Mouse (Mus musculus) midbrain, embryonic 11.5 days (tissue): ENCODE measurements around the gene Pla2g3. TPM values are rescaled to one million over a fixed set of nuclear protein-coding genes. Genes with fewer than 3 reads are reported as not detected.

Experiments
- ATAC-seq: fragments of 200-750 bp; cut with Nextera tagmentation; 2 replicates; pipeline ENCODE4 v1.8.0; 2017; ENCODE audit warnings: moderate TSS enrichment, moderate library complexity; ENCODE audit not compliant: low FRiP score
- DNase-seq: peaks from one replicate; pipeline ENCODE4 v3.0.0; 2015; ENCODE audit warnings: low spot score; ENCODE audit errors: missing footprints
- H3K27ac ChIP-seq: fragments of 300-500 bp; sonication (generic); 2 replicates; pipeline ENCODE4 v1.5.1; 2014; ENCODE audit warnings: low read depth, low read length
- H3K27me3 ChIP-seq: fragments of 300-500 bp; sonication (generic); 2 replicates; pipeline ENCODE4 v1.6.1; 2014; ENCODE audit warnings: mild to moderate bottlenecking, low read length, moderate library complexity, mixed read lengths; ENCODE audit not compliant: control insufficient read depth, insufficient read depth
- H3K36me3 ChIP-seq: fragments of 300-500 bp; sonication (generic); 2 replicates; pipeline ENCODE4 v1.6.1; 2014; ENCODE audit warnings: mild to moderate bottlenecking, low read length, moderate library complexity, mixed read lengths; ENCODE audit not compliant: control insufficient read depth, insufficient read depth
- H3K4me1 ChIP-seq: fragments of 300-500 bp; sonication (generic); 2 replicates; pipeline ENCODE4 v1.6.1; 2014; ENCODE audit warnings: low read length; ENCODE audit not compliant: control insufficient read depth, insufficient read depth
- H3K4me2 ChIP-seq: fragments of 300-500 bp; sonication (generic); 2 replicates; pipeline ENCODE4 v1.6.1; 2014; ENCODE audit warnings: mild to moderate bottlenecking, moderate library complexity
- H3K4me3 ChIP-seq: fragments of 300-500 bp; sonication (generic); 2 replicates; pipeline ENCODE4 v1.5.1; 2014; ENCODE audit warnings: low read depth, low read length
- H3K9ac ChIP-seq: fragments of 300-500 bp; sonication (generic); 2 replicates; pipeline ENCODE4 v1.6.1; 2014; ENCODE audit warnings: low read length
- H3K9me3 ChIP-seq: fragments of 300-500 bp; sonication (generic); 2 replicates; pipeline ENCODE4 v1.6.1; 2016; ENCODE audit warnings: low read length; ENCODE audit not compliant: control insufficient read depth
- WGBS: fragments of 180-500 bp; shearing (Covaris S2); extraction: QIAGEN DNeasy Blood & Tissue Kit; methylation state at CpG from one replicate; pipeline ENCODE4 v1.1.7; 2014; 5-methylcytosine and 5-hydroxymethylcytosine counted together
- polyA plus RNA-seq: library from polyadenylated mRNA; unstranded; fragments of >200 nt; fragmentation: Nextera tagmentation; extraction: Ambion mirVana; gene quantifications from 2 replicates; pipeline ENCODE4 v1.2.1, GENCODE M21; 2014

Gene Pla2g3
- 0.38 and 0.54 TPM in 2 replicates for polyA plus RNA-seq

DNA sequence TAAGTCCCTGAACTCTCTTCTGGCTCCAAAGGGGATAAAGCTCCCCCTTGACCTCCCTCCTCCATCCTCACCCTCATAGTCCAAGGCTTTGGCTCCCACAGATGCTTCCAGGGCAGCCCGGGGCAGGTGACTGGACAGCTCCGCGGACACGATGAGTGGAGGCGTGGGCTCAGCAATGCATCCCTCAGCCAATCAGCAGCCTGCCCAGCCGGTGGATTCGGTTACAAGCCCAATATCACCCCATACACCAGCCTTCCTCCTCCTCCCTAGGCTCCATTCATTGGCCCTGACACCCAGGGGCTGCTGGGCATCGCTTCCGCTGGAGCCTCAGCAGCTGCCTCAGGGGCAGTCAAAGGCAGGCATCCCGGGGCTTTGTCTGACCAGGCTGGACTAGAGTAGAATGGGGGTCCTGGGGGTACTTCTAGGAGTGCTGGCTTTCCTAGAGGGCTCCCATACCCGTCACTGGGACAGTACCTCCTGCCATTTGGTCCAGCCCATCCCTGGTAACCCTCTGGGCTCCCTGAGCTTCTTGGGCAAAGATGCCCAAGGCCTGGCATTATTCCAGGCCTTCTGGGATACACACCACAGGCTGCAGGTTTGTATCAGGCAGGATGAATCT, at the start of gene Pla2g3:
TSS of gene Pla2g3 (plus strand) at position 333 of the 619 bp plus-strand sequence.
- ATAC-seq, result no peak
- H3K36me3 ChIP-seq, result no peaks in the 10 kb centered on the region
- H3K9ac ChIP-seq, result no peak within 1 kb of the TSS
- H3K9me3 ChIP-seq, result no peaks in the 10 kb centered on the region
- H3K4me3 ChIP-seq, result no peak within 1 kb of the TSS
- H3K27me3 ChIP-seq, result no peaks in the 10 kb centered on the region
- WGBS, result 26% methylated on average over 11 of the region's 11 CpGs
- no peak for DNase-seq
- H3K4me1 ChIP-seq, result no peaks in the 10 kb centered on the region
- H3K4me2 ChIP-seq, result no peak within 1 kb of the TSS
- no peak within 1 kb of the TSS for H3K27ac ChIP-seq

DNA sequence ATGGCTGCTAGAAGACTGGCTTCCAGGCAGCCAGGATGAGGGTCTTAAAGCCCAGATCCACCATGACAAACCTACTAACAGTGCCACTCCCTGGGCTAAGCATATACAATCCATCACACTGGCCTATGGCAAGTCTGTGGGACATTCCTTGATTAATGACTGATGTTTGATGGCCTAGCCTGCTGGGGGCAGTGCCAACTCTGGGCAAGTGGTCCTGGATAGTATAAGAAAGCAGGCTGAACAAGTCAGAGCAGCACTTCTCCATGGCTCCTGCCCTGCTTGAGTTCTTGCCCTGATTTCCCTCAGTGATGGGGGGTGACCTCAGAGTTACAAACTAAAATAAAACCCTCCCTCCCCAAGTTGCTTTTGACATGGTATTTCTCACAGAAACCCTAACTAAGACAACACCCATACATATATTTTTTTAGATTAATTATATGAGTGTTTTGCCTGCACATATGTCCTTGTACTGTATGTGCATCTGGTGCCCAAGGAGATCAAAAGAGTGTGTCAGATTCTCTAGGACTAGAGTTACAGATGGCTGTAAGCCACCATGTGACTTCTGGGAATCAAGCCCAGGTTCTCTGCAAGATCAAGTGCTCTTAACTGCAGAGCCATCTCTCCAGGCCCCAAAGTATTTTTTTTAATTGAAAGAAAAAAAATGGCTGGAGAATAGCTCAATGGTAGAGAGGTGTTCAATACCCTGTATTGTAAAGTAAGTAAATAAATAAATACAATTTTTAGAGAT, 46.2 kb upstream of the Pla2g3 start:
- Histone ChIP-seq H3K27me3 (no peaks in the 10 kb centered on the region), H3K9ac (no peak overlapping the region), H3K27ac (no peak overlapping the region), H3K9me3 (no peaks in the 10 kb centered on the region), H3K36me3 (no peaks in the 10 kb centered on the region), H3K4me2 (no peak overlapping the region), H3K4me3 (no peak overlapping the region), H3K4me1 (no peaks in the 10 kb centered on the region)
- ATAC-seq (no peak), DNase-seq (peak; percentile 53)

DNA sequence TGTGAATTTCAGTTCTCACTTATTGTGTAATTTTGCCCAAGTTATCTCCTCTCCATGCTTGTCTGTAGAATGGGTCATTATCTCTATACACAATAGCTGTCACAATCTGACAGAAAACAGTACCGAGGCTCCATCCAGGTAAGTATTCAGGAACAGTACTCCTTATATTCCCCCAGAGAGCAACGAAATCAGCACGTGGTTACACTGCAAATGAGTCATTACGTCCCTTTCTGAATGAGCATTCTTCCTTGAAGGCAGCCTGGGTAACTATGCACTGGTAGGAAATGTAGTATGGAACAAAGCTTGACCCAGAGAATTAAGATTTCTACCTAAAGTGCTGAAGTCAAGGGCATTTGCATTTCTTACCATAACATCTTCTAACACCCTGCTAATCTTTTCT, 45.4 kb upstream of the Pla2g3 start:
- no peak for ATAC-seq
- H3K9ac ChIP-seq, result no peak overlapping the region
- 81% methylated on average over 4 of the region's 4 CpGs for WGBS

GRCm38 (mm10) chr11:3443091-3443490, 45.0 kb upstream of the Pla2g3 start:
- 94% methylated on average over 2 of the region's 2 CpGs for WGBS

More for the DNA sequence above, 45.4 kb upstream of the Pla2g3 start:
- peak; percentile 8 for DNase-seq
- Histone ChIP-seq H3K27ac (no peak overlapping the region), H3K4me2 (no peak overlapping the region), H3K36me3 (no peaks in the 10 kb centered on the region), H3K27me3 (no peaks in the 10 kb centered on the region), H3K4me3 (no peak overlapping the region), H3K4me1 (no peaks in the 10 kb centered on the region), H3K9me3 (no peaks in the 10 kb centered on the region)

GRCm38 (mm10) chr11:3444875-3445274, 43.2 kb upstream of the Pla2g3 start:
- H3K27me3 ChIP-seq, result no peaks in the 10 kb centered on the region
- H3K4me3 ChIP-seq, result no peak overlapping the region
- ATAC-seq (no peak), DNase-seq (no peak)
- no peaks in the 10 kb centered on the region for H3K36me3 ChIP-seq
- H3K4me2 ChIP-seq, result no peak overlapping the region
- H3K4me1 ChIP-seq, result no peaks in the 10 kb centered on the region
- no peaks in the 10 kb centered on the region for H3K9me3 ChIP-seq
- 90% methylated on average over 8 of the region's 8 CpGs for WGBS
- no peak overlapping the region for H3K27ac ChIP-seq
- no peak overlapping the region for H3K9ac ChIP-seq

More at GRCm38 (mm10) chr11:3443091-3443490, 45.0 kb upstream of the Pla2g3 start:
- Histone ChIP-seq H3K4me3 (no peak overlapping the region), H3K4me1 (no peaks in the 10 kb centered on the region), H3K27ac (no peak overlapping the region), H3K4me2 (no peak overlapping the region), H3K9me3 (no peaks in the 10 kb centered on the region), H3K36me3 (no peaks in the 10 kb centered on the region), H3K9ac (no peak overlapping the region), H3K27me3 (no peaks in the 10 kb centered on the region)
- no peak for ATAC-seq
- peak; percentile 59 for DNase-seq

GRCm38 (mm10) chr11:3451701-3452163, 36.4 kb upstream of the Pla2g3 start:
- Histone ChIP-seq H3K9me3 (no peaks in the 10 kb centered on the region), H3K27ac (peak overlapping the region; percentile 81), H3K9ac (peak overlapping the region; percentile 85), H3K4me2 (peak overlapping the region; percentile 93), H3K4me1 (peaks cover 14% of the 10 kb centered on the region), H3K36me3 (no peaks in the 10 kb centered on the region), H3K27me3 (no peaks in the 10 kb centered on the region), H3K4me3 (peak overlapping the region; percentile 84)
- under 1% methylated on average over 20 of the region's 20 CpGs for WGBS
- peak; percentile 91 for DNase-seq
- ATAC-seq, result peak; percentile 22

GRCm38 (mm10) chr11:3452167-3452639, 35.9 kb upstream of the Pla2g3 start, which contains the start of gene Rnf185:
TSS of gene Rnf185 (minus strand) at chr11:3452363.
- H3K4me2 ChIP-seq, result peak within 1 kb of the TSS; percentile 93
- DNase-seq (peak; percentile 99), ATAC-seq (peak; percentile 97)
- no peaks in the 10 kb centered on the region for H3K27me3 ChIP-seq
- H3K4me3 ChIP-seq, result peak within 1 kb of the TSS; percentile 84
- no peaks in the 10 kb centered on the region for H3K9me3 ChIP-seq
- H3K9ac ChIP-seq, result peak within 1 kb of the TSS; percentile 85
- under 1% methylated on average over 45 of the region's 45 CpGs for WGBS
- H3K27ac ChIP-seq, result peak within 1 kb of the TSS; percentile 81
- H3K36me3 ChIP-seq, result no peaks in the 10 kb centered on the region
- H3K4me1 ChIP-seq, result peaks cover 14% of the 10 kb centered on the region

DNA sequence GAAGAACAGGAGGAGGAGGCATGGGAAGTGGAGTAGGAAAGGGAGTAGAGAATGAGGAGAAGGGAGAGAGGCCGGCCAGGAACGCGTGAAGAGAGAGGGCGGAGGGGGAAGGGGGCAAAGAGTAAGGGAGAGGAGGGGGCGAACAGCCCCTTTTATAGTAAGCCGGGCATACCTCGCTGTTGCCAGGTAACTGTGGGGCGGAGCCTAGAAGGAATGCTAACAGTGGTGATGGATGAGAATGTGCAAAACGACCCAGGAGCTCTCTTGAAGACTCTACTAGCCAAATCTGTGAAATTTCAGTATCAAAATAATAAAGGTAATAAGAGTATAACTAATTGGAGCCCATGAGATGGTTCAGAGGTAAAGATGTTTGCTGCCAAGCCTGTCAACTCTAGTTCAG, 35.3 kb upstream of the Pla2g3 start:
- peak; percentile 62 for ATAC-seq
- 1% methylated on average over 9 of the region's 9 CpGs for WGBS
- Histone ChIP-seq H3K36me3 (no peaks in the 10 kb centered on the region), H3K4me3 (peak overlapping the region; percentile 84), H3K27ac (peak overlapping the region; percentile 67), H3K9me3 (no peaks in the 10 kb centered on the region), H3K4me2 (peak overlapping the region; percentile 93), H3K9ac (peak overlapping the region; percentile 85), H3K4me1 (peaks cover 14% of the 10 kb centered on the region), H3K27me3 (no peaks in the 10 kb centered on the region)
- peak; percentile 83 for DNase-seq

DNA sequence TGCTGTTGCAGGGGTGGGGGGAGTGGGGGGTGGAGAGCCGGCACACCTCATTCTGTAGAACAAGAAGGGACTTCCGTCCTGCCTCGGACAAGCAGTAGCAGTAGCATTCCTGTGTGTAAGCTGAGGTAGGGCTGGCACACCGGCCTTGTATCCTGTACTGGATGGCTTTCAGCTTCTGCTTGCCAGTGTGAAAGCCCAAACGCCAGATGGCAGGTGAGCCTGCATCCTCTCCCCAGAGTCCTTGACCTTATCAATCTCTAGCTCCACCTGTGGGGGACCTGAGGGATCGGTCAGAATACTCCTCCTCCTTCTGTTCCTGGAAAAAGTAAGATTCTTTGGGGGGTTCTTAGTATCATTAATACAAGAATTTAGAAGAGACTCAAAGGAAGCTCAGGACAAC, 34.6 kb upstream of the Pla2g3 start:
- 84% methylated on average over 6 of the region's 6 CpGs for WGBS
- Histone ChIP-seq H3K4me3 (0 out of 2 replicates have a peak overlapping the region, but pooled peaks have one; percentile 6), H3K9ac (no peak overlapping the region), H3K27ac (no peak overlapping the region), H3K27me3 (no peaks in the 10 kb centered on the region), H3K9me3 (no peaks in the 10 kb centered on the region), H3K4me1 (peaks cover 14% of the 10 kb centered on the region), H3K4me2 (peak overlapping the region; percentile 93), H3K36me3 (no peaks in the 10 kb centered on the region)
- ATAC-seq, result no peak
- peak; percentile 21 for DNase-seq
